Mouse (Mus musculus) heart, embryonic 11.5 days (tissue): ENCODE results near the gene Cobll1. TPM values are rescaled to one million over a fixed set of nuclear protein-coding genes. Genes with fewer than 3 reads are reported as not detected.

Experiments
- ATAC-seq: fragments of 200-750 bp; cut with Nextera tagmentation; replicated peaks from 2 replicates; pipeline ENCODE4 v1.8.0; 2017; ENCODE audit warnings: moderate library complexity; ENCODE audit not compliant: insufficient number of reproducible peaks, low FRiP score, low TSS enrichment
- H3K27ac ChIP-seq: fragments of 300-500 bp; sonication (generic); 2 replicates; pipeline ENCODE4 v1.5.1; 2014; ENCODE audit warnings: mild to moderate bottlenecking, low read depth, low read length
- H3K27me3 ChIP-seq: fragments of 300-500 bp; sonication (generic); 2 replicates; pipeline ENCODE4 v1.6.1; 2014; ENCODE audit warnings: mild to moderate bottlenecking, low read length, mixed read lengths; ENCODE audit not compliant: control insufficient read depth, insufficient read depth
- H3K36me3 ChIP-seq: fragments of 300-500 bp; sonication (generic); 2 replicates; pipeline ENCODE4 v1.6.1; 2014; ENCODE audit warnings: mild to moderate bottlenecking, low read length, moderate library complexity, mixed read lengths; ENCODE audit not compliant: control insufficient read depth, insufficient read depth
- H3K4me1 ChIP-seq: fragments of 300-500 bp; sonication (generic); 2 replicates; pipeline ENCODE4 v1.6.1; 2014; ENCODE audit warnings: low read length; ENCODE audit not compliant: control insufficient read depth, insufficient read depth
- H3K4me2 ChIP-seq: fragments of 300-500 bp; sonication (generic); 2 replicates; pipeline ENCODE4 v1.6.1; 2014; ENCODE audit warnings: mild to moderate bottlenecking, moderate library complexity
- H3K4me3 ChIP-seq: fragments of 300-500 bp; sonication (generic); 2 replicates; pipeline ENCODE4 v1.5.1; 2014; ENCODE audit warnings: low read depth, low read length
- H3K9ac ChIP-seq: fragments of 300-500 bp; sonication (generic); 2 replicates; pipeline ENCODE4 v1.6.1; 2014; ENCODE audit warnings: mild to moderate bottlenecking, low read depth, low read length, moderate library complexity
- H3K9me3 ChIP-seq: fragments of 300-500 bp; sonication (generic); replicated peaks from 2 replicates; pipeline ENCODE4 v1.6.1; 2016; ENCODE audit warnings: low read length; ENCODE audit not compliant: control insufficient read depth
- WGBS: fragments of 180-500 bp; shearing (Covaris S2); extraction: QIAGEN DNeasy Blood & Tissue Kit; methylation state at CpG from one replicate; pipeline ENCODE4 v1.1.7; 2014; ENCODE audit not compliant: insufficient replicate concordance; 5-methylcytosine and 5-hydroxymethylcytosine counted together
- polyA plus RNA-seq: library from polyadenylated mRNA; unstranded; fragments of >200 nt; fragmentation: Nextera tagmentation; extraction: Ambion mirVana; gene quantifications from 2 replicates; pipeline ENCODE4 v1.2.1, GENCODE M21; 2014

Gene Cobll1
- 9.9 and 10.1 TPM in 2 replicates for polyA plus RNA-seq

DNA sequence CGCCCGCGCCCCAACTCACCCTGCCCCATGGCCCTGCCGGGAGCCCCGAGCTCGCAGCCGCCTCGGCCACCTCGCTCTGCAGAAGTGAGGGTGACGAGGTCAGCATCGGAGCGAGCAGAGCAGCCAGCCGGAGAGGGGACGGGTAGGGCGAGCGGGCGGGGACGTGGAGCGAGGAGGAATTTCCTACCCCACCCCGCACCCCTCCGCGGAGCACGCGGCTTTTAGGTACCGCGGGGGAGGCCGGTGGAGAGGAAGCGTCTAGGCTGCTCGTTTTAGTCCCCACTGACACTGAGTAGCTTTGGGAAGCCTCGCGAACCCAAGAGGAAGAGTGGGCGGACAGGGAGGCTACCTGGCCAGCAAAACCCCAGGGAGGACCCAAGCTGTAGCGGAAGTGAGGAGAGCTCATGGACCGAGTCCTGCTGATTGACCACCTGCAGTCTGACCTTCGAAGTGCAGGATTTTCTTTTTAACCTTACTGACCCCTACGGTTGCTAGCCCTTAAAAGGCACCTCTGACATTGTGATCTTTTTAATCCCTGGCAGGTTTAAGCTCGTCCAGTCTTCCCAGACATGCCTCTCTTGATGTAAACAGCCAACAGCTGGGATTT lies at the start of gene Cobll1:
Cobll1 (minus strand) TSS at position 440 of the 607 bp plus-strand sequence.
- Histone ChIP-seq H3K9ac (peak within 1 kb of the TSS; percentile 81), H3K27me3 (no peaks in the 10 kb centered on the region), H3K4me1 (0 out of 2 replicates have a peak, but pooled peaks cover 7% of the 10 kb centered on the region), H3K9me3 (no peaks in the 10 kb centered on the region), H3K27ac (peak within 1 kb of the TSS; percentile 89), H3K4me2 (peak within 1 kb of the TSS; percentile 85), H3K36me3 (no peaks in the 10 kb centered on the region), H3K4me3 (peak within 1 kb of the TSS; percentile 79)
- peak; percentile 49 for ATAC-seq
- WGBS = under 1% methylated on average over 36 of the region's 37 CpGs

DNA sequence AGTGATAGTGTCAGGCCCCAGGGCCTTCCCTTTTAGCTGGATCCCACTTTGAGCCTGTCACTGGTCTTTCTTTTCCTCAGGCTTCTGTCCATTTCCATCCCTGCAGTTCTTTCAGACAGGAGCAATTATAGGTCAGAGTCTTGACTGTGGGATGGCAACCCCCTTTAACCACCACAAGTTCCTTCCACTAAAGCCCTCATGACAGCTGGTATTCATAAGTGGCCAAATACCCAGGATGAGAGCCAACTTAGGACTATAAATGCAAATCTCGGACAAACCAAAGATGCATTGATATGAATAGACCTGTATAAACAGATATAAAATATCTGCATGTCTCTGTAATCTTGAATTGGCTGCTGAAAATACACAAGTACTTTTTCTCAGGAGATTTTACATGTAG lies 49.5 kb upstream of the Cobll1 start:
- Histone ChIP-seq H3K4me3 (no peak overlapping the region), H3K27me3 (no peaks in the 10 kb centered on the region), H3K4me1 (no peaks in the 10 kb centered on the region), H3K36me3 (no peaks in the 10 kb centered on the region), H3K4me2 (no peak overlapping the region), H3K27ac (no peak overlapping the region), H3K9me3 (no peaks in the 10 kb centered on the region), H3K9ac (no peak overlapping the region)
- no peak for ATAC-seq
- WGBS = 72% methylated on average over 1 of the region's 1 CpGs

DNA sequence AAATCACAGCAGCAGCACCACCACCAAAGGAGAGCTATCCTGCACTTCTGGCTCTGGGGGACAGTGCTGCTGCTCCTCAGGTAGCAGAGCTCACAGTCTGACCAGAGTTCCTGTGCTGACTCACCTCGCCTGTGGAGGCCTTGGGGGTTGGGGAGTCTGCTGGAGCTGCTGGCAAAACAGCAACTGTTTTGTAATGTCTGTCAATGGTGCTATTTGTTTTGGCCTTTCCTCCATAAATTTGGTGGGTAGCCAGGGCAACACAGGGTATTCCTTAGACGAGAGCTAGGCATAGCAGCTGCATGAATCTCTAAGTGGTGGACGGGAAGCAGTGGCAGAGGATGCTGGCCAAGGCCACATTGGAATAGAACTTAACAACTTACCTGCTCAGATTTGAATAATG lies 46.2 kb upstream of the Cobll1 start:
- WGBS = 53% methylated on average over 3 of the region's 3 CpGs
- no peaks in the 10 kb centered on the region for H3K36me3 ChIP-seq
- no peak overlapping the region for H3K27ac ChIP-seq
- no peak overlapping the region for H3K4me3 ChIP-seq
- H3K4me1 ChIP-seq = no peaks in the 10 kb centered on the region
- no peaks in the 10 kb centered on the region for H3K27me3 ChIP-seq
- no peak for ATAC-seq
- no peaks in the 10 kb centered on the region for H3K9me3 ChIP-seq
- no peak overlapping the region for H3K9ac ChIP-seq
- H3K4me2 ChIP-seq = no peak overlapping the region

DNA sequence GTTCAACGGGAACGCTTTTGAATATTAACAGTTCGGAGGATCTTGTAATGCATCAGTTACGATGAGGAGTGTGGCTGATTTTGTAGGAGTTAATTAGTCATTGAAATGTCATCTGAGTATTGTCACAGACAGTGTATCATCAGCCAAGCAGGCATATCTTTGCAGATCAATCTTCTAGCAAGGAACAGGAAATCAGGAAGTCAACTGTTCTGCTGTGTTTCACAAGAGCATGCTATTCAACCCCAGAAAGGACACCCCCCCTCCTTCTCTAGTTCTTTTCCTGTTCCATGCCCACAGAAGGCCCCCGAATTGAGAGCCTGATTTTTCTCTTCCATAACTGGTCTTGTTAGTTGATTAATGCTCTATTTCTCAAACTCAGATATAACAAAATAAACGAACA lies 43.8 kb upstream of the Cobll1 start:
- WGBS = 73% methylated on average over 6 of the region's 6 CpGs
- no peak for ATAC-seq
- H3K9me3 ChIP-seq = no peaks in the 10 kb centered on the region

DNA sequence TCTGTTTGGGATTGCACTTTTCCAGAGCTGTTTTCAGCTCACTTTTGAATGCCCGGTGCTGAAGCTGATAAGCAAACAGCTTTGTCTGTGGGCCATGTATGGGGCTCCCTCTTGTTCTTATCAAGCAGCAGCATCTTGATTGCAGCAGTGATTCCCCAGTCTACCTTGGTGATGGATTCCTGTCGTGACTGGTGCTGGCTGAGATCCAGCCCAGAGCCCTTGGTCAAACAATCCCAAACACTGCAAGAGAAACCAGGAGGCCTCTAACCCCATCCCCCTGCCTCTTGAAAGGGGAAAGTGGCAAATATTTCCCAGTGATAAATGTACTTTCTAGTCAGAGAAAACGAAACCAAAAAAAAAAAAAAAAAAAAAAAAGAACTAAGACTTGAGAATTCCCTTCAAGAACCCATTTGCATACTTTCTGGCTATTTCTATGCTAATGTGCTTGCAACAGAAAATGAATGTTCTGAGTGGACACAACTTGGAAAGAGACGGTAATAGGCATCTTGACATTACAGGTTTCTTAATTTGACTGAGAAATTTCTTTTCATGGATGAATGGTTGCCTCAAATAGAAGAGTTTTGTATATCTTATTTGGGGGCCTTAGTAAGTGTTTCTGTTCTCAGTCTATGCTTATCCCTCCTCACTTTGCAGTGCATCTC lies 40.0 kb upstream of the Cobll1 start:
- WGBS = 23% methylated on average over 4 of the region's 4 CpGs
- Histone ChIP-seq H3K4me2 (no peak overlapping the region), H3K9me3 (no peaks in the 10 kb centered on the region), H3K27me3 (no peaks in the 10 kb centered on the region), H3K4me1 (peaks cover 3% of the 10 kb centered on the region; the same call in 1 of the 2 replicates), H3K36me3 (no peaks in the 10 kb centered on the region), H3K27ac (no peak overlapping the region), H3K4me3 (no peak overlapping the region), H3K9ac (no peak overlapping the region)
- no peak for ATAC-seq

More for the DNA sequence above, 43.8 kb upstream of the Cobll1 start:
- Histone ChIP-seq H3K4me3 (no peak overlapping the region), H3K27me3 (no peaks in the 10 kb centered on the region), H3K4me2 (no peak overlapping the region), H3K9ac (no peak overlapping the region), H3K27ac (no peak overlapping the region), H3K4me1 (peaks cover 3% of the 10 kb centered on the region; the same call in 1 of the 2 replicates), H3K36me3 (no peaks in the 10 kb centered on the region)

DNA sequence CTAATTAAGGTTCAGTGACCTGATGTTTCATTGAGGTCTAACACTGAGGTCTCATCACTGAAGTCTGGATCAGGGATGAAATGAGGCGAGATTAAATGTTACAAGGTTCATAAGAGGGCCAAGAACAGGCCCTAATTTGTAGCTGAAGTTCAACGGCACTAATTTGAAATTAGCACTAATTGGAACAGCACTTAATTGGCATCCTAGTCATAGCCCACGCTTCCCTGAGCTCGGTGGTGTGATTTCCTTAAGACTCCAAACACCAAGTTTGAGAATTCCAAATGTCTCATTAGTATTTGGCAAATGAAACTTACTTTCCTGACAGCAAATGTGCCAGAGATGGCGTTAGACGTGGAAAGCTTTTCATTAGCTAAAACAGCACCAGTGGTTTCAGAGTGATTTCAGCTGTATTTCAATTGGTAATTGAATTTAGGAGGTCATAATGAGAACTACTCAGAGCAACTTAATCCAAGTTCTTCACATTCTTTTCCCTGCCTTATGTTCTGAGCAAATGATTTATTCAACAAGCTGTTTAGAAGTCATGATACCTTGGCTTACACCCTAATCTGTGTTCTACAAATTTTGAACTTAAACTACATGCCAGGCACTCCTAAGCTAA lies 36.3 kb upstream of the Cobll1 start:
- H3K9me3 ChIP-seq = no peaks in the 10 kb centered on the region
- 77% methylated on average over 6 of the region's 6 CpGs for WGBS
- H3K36me3 ChIP-seq = no peaks in the 10 kb centered on the region
- no peak overlapping the region for H3K4me2 ChIP-seq
- no peak overlapping the region for H3K27ac ChIP-seq
- H3K4me3 ChIP-seq = no peak overlapping the region
- ATAC-seq = no peak
- peaks cover 3% of the 10 kb centered on the region; the same call in 1 of the 2 replicates for H3K4me1 ChIP-seq
- no peaks in the 10 kb centered on the region for H3K27me3 ChIP-seq
- no peak overlapping the region for H3K9ac ChIP-seq

DNA sequence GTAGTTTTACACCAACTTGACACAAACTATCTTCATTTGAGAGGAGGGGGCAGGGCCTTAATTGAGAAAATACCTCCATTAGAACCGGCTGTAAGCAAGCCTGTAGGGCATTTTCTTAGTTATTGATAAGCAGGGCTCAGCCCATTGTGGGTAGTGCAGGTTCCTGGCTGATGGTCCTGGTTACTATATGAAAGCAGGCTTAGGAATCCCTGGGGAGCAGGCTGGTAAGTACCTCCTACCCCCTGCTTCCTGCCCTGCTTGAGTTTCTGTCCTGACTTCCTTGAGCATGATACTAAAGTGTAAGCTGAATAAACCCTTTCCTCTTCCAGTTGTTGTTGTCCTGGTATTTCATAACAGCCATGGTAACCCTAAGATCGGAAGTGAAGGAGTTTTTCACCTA lies 34.7 kb upstream of the Cobll1 start:
- peaks cover under 1% of the 10 kb centered on the region; the same call in 1 of the 2 replicates for H3K4me1 ChIP-seq
- H3K4me3 ChIP-seq = no peak overlapping the region
- no peak overlapping the region for H3K9ac ChIP-seq
- H3K9me3 ChIP-seq = no peaks in the 10 kb centered on the region
- no peak overlapping the region for H3K27ac ChIP-seq
- ATAC-seq = no peak
- H3K4me2 ChIP-seq = no peak overlapping the region
- 44% methylated on average over 2 of the region's 2 CpGs for WGBS
- H3K27me3 ChIP-seq = no peaks in the 10 kb centered on the region
- H3K36me3 ChIP-seq = no peaks in the 10 kb centered on the region

DNA sequence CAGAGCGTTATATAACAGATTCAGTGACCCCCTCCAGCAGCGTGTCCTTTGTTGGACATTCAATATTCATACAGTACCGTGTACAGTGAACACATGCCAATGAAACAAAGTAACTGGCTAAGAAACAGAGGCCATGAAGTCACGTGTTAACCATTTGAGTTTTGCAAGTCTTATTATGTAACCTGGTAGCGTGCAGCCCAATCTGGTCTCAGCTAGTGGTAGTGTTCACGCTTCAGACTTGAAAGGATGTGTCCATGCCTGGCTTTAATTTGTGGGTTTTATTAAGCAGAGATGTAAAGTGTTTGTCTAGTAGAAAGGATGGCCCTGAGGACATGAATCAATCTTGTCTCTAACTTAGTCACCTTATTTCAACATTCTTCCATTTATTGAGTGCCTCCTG lies 29.5 kb upstream of the Cobll1 start:
- no peak for ATAC-seq
- Histone ChIP-seq H3K4me2 (no peak overlapping the region), H3K4me1 (peaks cover 3% of the 10 kb centered on the region; the same call in 1 of the 2 replicates), H3K4me3 (no peak overlapping the region), H3K9me3 (no peaks in the 10 kb centered on the region), H3K36me3 (no peaks in the 10 kb centered on the region), H3K27me3 (no peaks in the 10 kb centered on the region), H3K27ac (no peak overlapping the region), H3K9ac (no peak overlapping the region)
- WGBS = 87% methylated on average over 6 of the region's 6 CpGs
